Mouse (Mus musculus): Measurements from ENCODE around the gene Zar1l. TPM values are rescaled to one million over a fixed set of nuclear protein-coding genes. Genes with fewer than 3 reads are reported as not detected.
A peak's percentile ranks its signal among the peaks of the same experiment; 100 is the strongest.

Zar1l gene
- polyA plus RNA-seq, 1 experiment, result not detected

DNA sequence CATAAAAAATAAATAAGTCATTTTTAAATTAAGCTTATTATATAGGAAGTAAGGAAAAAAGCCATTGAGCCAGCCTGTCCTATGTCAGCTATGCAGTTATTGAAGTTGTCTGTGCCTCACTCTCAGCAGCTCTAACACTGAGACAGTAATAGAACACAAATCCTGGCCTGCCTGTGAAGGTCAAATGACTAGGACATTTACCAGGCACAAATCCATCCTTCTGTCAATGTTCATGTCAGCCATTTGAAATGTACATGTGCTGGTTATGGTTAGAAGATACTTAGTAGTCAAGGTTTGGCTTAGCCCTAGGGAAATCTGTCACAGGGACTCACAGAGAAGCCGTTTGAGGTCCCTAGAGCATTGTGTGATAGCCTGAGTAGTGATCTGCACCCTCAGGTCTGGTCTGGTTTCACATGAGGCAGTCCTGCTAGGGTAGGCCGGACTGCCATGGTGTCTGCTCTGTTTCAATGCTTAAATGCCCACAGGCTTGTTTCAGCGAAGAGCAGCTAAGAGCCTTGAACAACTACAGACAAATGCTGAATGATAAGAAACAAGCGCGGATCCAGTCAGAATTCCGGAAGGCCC, 41.6 kb upstream of the Zar1l start:
- Histone ChIP-seq H3K27ac (ENCODE audit: insufficient read depth, low read depth, low read length) (no peak overlapping the region), H3K27me3 (replicated peaks; ENCODE audit: control insufficient read depth, insufficient read depth, low read length) (no peaks in the 10 kb centered on the region), H3K36me3 (ENCODE audit: control insufficient read depth, insufficient read depth, low read length) (no peaks in the 10 kb centered on the region), H3K4me1 (ENCODE audit: control insufficient read depth, insufficient read depth, low read length) (no peaks in the 10 kb centered on the region), H3K4me3 (ENCODE audit: insufficient read depth, low read depth, low read length) (no peak overlapping the region)
- TF ChIP-seq POLR2A (IDR thresholded peaks at IDR 0.05; ENCODE audit: low read depth, low read length), result no peak
- TF ChIP-seq CTCF (conservative IDR thresholded peaks at IDR 0.05; ENCODE audit: insufficient read depth, insufficient read length, low read depth, low read length), result no peak
- DNase-seq, result no peak
- 95% methylated on average over 6 of the region's 6 CpGs for WGBS

DNA sequence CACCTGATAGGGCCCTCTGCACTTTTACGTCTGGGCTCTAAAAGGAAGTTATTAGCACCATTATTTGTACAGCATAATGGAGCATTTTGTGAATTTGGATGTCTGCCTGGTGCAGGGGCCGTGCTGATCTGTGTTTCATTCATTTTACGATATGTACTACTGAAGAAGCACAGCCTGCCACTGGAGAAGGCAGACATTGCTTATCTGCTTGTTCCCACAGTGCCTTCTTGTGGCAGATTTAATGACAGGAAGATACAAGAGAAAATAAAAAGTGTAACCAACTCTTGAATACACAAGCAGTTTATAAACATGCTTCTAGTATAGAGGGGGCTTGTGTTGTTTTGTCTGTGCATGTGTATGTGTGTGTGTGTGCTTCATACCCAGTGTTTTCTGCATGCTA, 33.7 kb upstream of the Zar1l start:
- Histone ChIP-seq H3K27ac (ENCODE audit: insufficient read depth, low read depth, low read length) (no peak overlapping the region), H3K4me3 (ENCODE audit: insufficient read depth, low read depth, low read length) (no peak overlapping the region), H3K36me3 (ENCODE audit: control insufficient read depth, insufficient read depth, low read length) (no peaks in the 10 kb centered on the region), H3K27me3 (replicated peaks; ENCODE audit: control insufficient read depth, insufficient read depth, low read length) (no peaks in the 10 kb centered on the region), H3K4me1 (ENCODE audit: control insufficient read depth, insufficient read depth, low read length) (no peaks in the 10 kb centered on the region)
- 64% methylated on average over 3 of the region's 3 CpGs for WGBS
- TF ChIP-seq CTCF (conservative IDR thresholded peaks at IDR 0.05; ENCODE audit: insufficient read depth, insufficient read length, low read depth, low read length) (0 out of 2 replicates have a peak, but pooled peaks have one; percentile 14), POLR2A (IDR thresholded peaks at IDR 0.05; ENCODE audit: low read depth, low read length) (no peak)
- no peak for DNase-seq

DNA sequence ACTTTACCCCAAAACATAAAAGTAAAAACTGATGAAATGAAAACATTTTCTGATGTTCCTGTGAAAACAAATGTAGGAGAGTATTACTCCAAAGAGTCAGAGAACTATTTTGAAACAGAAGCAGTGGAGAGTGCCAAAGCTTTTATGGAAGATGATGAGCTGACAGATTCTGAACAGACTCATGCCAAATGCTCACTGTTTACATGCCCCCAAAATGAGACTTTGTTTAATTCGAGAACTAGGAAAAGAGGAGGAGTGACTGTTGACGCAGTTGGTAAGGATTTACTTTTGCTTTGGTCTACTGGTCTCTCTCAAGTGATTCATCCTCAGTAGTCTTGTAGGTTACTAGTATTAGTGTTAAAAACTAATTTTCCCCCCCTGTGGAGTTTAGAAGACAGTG, 25.2 kb upstream of the Zar1l start:
- no peaks in the 10 kb centered on the region; the same call in 1 of the 2 replicates for H3K36me3 ChIP-seq (ENCODE audit: control insufficient read depth, insufficient read depth, low read length)
- DNase-seq, result no peak
- H3K27me3 ChIP-seq (replicated peaks; ENCODE audit: control insufficient read depth, insufficient read depth, low read length), result no peaks in the 10 kb centered on the region
- 56% methylated on average over 2 of the region's 2 CpGs for WGBS
- TF ChIP-seq CTCF (conservative IDR thresholded peaks at IDR 0.05; ENCODE audit: insufficient read depth, insufficient read length, low read depth, low read length) (no peak), POLR2A (IDR thresholded peaks at IDR 0.05; ENCODE audit: low read depth, low read length) (no peak)
- no peak overlapping the region for H3K4me3 ChIP-seq (ENCODE audit: insufficient read depth, low read depth, low read length)
- no peak overlapping the region for H3K27ac ChIP-seq (ENCODE audit: insufficient read depth, low read depth, low read length)
- no peaks in the 10 kb centered on the region for H3K4me1 ChIP-seq (ENCODE audit: control insufficient read depth, insufficient read depth, low read length)

DNA sequence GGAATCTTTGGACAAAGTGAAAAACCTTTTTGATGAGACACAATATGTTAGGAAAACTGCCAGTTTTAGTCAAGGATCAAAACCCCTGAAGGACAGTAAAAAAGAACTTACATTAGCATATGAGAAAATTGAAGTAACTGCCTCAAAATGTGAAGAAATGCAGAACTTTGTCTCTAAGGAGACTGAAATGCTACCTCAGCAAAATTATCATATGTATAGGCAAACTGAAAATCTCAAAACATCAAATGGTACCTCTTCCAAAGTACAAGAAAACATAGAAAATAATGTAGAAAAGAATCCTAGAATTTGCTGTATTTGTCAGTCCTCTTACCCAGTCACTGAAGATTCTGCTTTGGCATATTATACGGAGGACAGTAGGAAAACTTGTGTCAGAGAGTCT, 23.3 kb upstream of the Zar1l start:
- Histone ChIP-seq H3K27me3 (replicated peaks; ENCODE audit: control insufficient read depth, insufficient read depth, low read length) (no peaks in the 10 kb centered on the region), H3K4me3 (ENCODE audit: insufficient read depth, low read depth, low read length) (no peak overlapping the region), H3K27ac (ENCODE audit: insufficient read depth, low read depth, low read length) (no peak overlapping the region), H3K4me1 (ENCODE audit: control insufficient read depth, insufficient read depth, low read length) (no peaks in the 10 kb centered on the region), H3K36me3 (ENCODE audit: control insufficient read depth, insufficient read depth, low read length) (no peaks in the 10 kb centered on the region; the same call in 1 of the 2 replicates)
- DNase-seq, result no peak
- no peak for TF ChIP-seq POLR2A (IDR thresholded peaks at IDR 0.05; ENCODE audit: low read depth, low read length)
- TF ChIP-seq CTCF (conservative IDR thresholded peaks at IDR 0.05; ENCODE audit: insufficient read depth, insufficient read length, low read depth, low read length), result no peak
- WGBS, result 98% methylated on average over 1 of the region's 1 CpGs

- WGBS, result 92% methylated on average over 2 of the region's 2 CpGs
- no peaks in the 10 kb centered on the region for H3K4me1 ChIP-seq (ENCODE audit: control insufficient read depth, insufficient read depth, low read length)
- H3K4me3 ChIP-seq (ENCODE audit: insufficient read depth, low read depth, low read length), result no peak overlapping the region
- H3K27me3 ChIP-seq (replicated peaks; ENCODE audit: control insufficient read depth, insufficient read depth, low read length), result no peaks in the 10 kb centered on the region
- no peaks in the 10 kb centered on the region for H3K36me3 ChIP-seq (ENCODE audit: control insufficient read depth, insufficient read depth, low read length)
- no peak overlapping the region for H3K27ac ChIP-seq (ENCODE audit: insufficient read depth, low read depth, low read length)
- TF ChIP-seq POLR2A (IDR thresholded peaks at IDR 0.05; ENCODE audit: low read depth, low read length), result no peak
- no peak for TF ChIP-seq CTCF (conservative IDR thresholded peaks at IDR 0.05; ENCODE audit: insufficient read depth, insufficient read length, low read depth, low read length)
- DNase-seq, result no peak
These were observed 7.3 kb upstream of the Zar1l start for GRCm38 (mm10) chr5:150525239-150525638.

DNA sequence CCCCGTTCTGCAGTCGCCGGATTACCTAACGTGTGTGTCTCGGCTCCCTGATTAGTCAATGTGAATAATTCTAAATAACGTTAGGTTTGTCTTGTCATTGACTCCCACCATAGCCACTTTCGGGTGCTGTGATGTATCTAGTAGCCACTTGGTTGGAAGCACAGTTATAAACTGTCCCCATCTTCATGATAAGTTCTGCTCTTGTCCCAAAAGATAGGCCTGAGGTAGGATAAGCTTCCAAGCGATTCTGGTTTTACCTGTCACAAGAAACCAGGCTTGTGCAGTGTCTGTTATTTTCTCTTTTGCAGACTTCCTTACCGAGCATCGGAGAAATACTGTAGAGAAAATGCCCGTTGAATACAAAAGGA, 4.9 kb upstream of the Zar1l start:
- Histone ChIP-seq H3K27ac (ENCODE audit: insufficient read depth, low read depth, low read length) (no peak overlapping the region), H3K4me3 (ENCODE audit: insufficient read depth, low read depth, low read length) (peak overlapping the region; percentile 72), H3K27me3 (replicated peaks; ENCODE audit: control insufficient read depth, insufficient read depth, low read length) (no peaks in the 10 kb centered on the region), H3K36me3 (ENCODE audit: control insufficient read depth, insufficient read depth, low read length) (no peaks in the 10 kb centered on the region), H3K4me1 (ENCODE audit: control insufficient read depth, insufficient read depth, low read length) (no peaks in the 10 kb centered on the region)
- TF ChIP-seq CTCF (conservative IDR thresholded peaks at IDR 0.05; ENCODE audit: insufficient read depth, insufficient read length, low read depth, low read length), result no peak
- no peak for TF ChIP-seq POLR2A (IDR thresholded peaks at IDR 0.05; ENCODE audit: low read depth, low read length)
- DNase-seq, result no peak
- 7% methylated on average over 11 of the region's 11 CpGs for WGBS

DNA sequence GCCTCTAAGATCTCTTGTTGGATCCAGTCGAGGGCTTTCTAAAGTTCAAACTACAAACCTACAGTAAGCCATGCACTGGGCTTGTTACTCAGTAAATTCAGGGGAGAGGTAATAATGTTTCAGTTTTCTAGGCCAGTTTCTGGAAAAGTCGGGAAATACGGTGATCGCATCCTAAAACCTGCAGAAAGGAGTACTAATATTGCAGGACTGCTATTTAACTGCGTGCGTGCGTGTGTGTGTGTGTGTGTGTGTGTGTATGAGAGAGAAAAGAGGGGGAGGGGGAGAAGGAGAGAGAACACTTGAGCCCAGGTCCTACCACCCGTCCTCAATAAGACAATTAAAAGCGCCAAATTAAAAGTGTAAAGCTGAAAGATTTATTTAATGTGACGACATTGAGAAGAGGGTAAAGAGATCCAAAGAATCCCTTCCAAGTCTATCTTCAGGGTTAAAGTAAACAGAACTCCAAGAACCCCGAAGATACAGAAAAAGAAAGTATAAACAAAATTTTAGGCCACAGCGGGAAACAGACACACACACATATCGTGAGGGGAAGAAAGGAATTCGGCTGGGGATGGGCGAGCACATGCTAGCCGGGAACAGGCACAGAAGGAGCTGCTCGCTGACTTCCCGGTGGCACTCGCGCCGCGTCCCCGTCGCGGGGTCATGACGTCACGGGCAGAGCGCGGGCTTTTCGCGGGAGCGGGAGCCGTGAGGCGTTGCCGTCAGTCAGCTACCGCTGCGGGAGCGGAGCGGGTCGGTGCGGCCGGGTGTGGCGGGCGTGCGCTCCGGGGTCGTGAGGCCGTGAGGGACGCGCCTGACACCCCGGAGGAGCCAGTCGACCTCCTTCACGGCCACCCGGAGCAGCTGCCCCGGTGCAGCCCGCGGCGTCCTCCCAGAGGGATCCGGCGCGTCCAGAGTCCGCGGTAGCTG, 4.2 kb upstream of the Zar1l start, which contains the start of gene Brca2:
Brca2 (plus strand) TSS at position 694 of the 930 bp plus-strand sequence.
- no peak within 1 kb of the TSS for H3K27ac ChIP-seq (ENCODE audit: insufficient read depth, low read depth, low read length)
- no peaks in the 10 kb centered on the region for H3K36me3 ChIP-seq (ENCODE audit: control insufficient read depth, insufficient read depth, low read length)
- 4% methylated on average over 61 of the region's 63 CpGs for WGBS
- DNase-seq, result peak; percentile 92
- peak within 1 kb of the TSS; percentile 72 for H3K4me3 ChIP-seq (ENCODE audit: insufficient read depth, low read depth, low read length)
- no peaks in the 10 kb centered on the region for H3K27me3 ChIP-seq (replicated peaks; ENCODE audit: control insufficient read depth, insufficient read depth, low read length)
- no peaks in the 10 kb centered on the region for H3K4me1 ChIP-seq (ENCODE audit: control insufficient read depth, insufficient read depth, low read length)
- peak; percentile 47 for TF ChIP-seq POLR2A (IDR thresholded peaks at IDR 0.05; ENCODE audit: low read depth, low read length)
- no peak for TF ChIP-seq CTCF (conservative IDR thresholded peaks at IDR 0.05; ENCODE audit: insufficient read depth, insufficient read length, low read depth, low read length)

Data from kidney, adult 2 months (tissue).